Mouse (Mus musculus) lung, postnatal 0 days (tissue): Measurements from ENCODE around the gene Dnaja4.

Experiments used
- CTCF ChIP-seq: IDR thresholded peaks from 2 replicates; pipeline ENCODE4 v1.5.1; 2016; ENCODE audit warnings: antibody characterized with exemption, mild to moderate bottlenecking
- EP300 ChIP-seq: IDR thresholded peaks from 2 replicates; pipeline ENCODE4 v1.6.1; 2016; ENCODE audit warnings: antibody characterized with exemption, mild to moderate bottlenecking, control low read depth

DNA sequence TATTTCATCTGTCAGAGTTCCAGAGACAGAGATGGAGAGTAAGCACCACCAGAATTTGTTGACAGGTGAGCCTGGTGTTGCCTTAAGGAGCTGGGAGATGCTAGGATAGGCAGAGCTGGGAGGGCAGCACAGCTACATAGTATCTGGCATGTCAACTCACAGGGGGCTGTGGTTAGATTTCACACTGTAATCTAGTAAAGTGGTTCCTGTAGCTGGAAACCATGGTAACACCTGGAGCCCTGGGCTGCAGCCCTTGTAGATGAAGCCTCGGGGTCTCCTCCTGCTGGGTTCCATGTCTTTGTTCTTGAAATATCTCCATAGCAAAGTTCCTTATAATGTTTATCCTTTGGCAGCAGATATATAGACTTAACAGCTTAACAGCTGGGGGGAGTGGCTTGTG, 6.9 kb downstream of the Dnaja4 start:
- TF ChIP-seq CTCF (no peak), EP300 (no peak)
